ENCODE assay signal across 8 mouse cellular contexts in genomic region chr11:23149556-23150244, GRCm38 (mm10).
DNase-seq lines count a peak whose midpoint lies in the region; ATAC-seq and TF ChIP-seq lines count a peak whose summit lies in the region.

No protein-coding gene starts in this region.

- no peak for TF ChIP-seq EP300 in stomach, postnatal 0 days (optimal IDR thresholded peaks at IDR 0.05)

- no peak for DNase-seq in gastrocnemius, adult 2 months
- no peak for DNase-seq in gastrocnemius, adult 8-10 months (ENCODE audit: low spot score in 2 of 2)
- DNase-seq in 416B (ENCODE audit: low read depth) = peak; percentile 77
- DNase-seq in c-Kit-negative CD71-positive TER-119-positive erythroid progenitor cells, embryonic 14.5 days (ENCODE audit: low read depth, low spot score) = peak; percentile 46
- peak; percentile 64 for DNase-seq in forelimb bud, embryonic 11.5 days (ENCODE audit: low read depth, low spot score)
- DNase-seq in limb, embryonic 14.5 days (ENCODE audit: low spot score) = peak; percentile 76
- DNase-seq in stomach, postnatal 0 days (ENCODE audit: low spot score) = no peak
- DNase-seq in testis, postnatal 14 days (ENCODE audit: low spot score) = no peak

- no peaks in the 10 kb centered on the region for H3K36me3 ChIP-seq in limb, embryonic 14.5 days (ENCODE audit: control insufficient read depth, insufficient read depth, low read length)
- H3K36me3 ChIP-seq in stomach, postnatal 0 days (ENCODE audit: control insufficient read depth, insufficient read depth, low read length) = no peaks in the 10 kb centered on the region

- intact Hi-C loops in gastrocnemius, adult 2 months (cut with DNase I) = loop anchor here (2.0 to 10.0 kb wide), 5 partner anchors 65 to 515 kb away; partner anchors contain the start of gene Xpo1

- H3K4me3 ChIP-seq in gastrocnemius, adult 2 months = no peak overlapping the region
- no peak overlapping the region for H3K4me3 ChIP-seq in limb, embryonic 14.5 days (replicated peaks; ENCODE audit: low read length)
- no peak overlapping the region for H3K4me3 ChIP-seq in stomach, postnatal 0 days (ENCODE audit: low read depth, low read length)

- no peak for ATAC-seq in limb, embryonic 14.5 days (ENCODE audit: low FRiP score, low read depth)
- no peak for ATAC-seq in stomach, postnatal 0 days (ENCODE audit: low FRiP score, low TSS enrichment)

- no peaks in the 10 kb centered on the region for H3K4me1 ChIP-seq in limb, embryonic 14.5 days (ENCODE audit: control insufficient read depth, insufficient read depth, low read length)
- H3K4me1 ChIP-seq in stomach, postnatal 0 days (replicated peaks; ENCODE audit: control insufficient read depth, insufficient read depth) = no peaks in the 10 kb centered on the region

- peak; percentile 77 for TF ChIP-seq CTCF in gastrocnemius, adult 2 months (IDR thresholded peaks at IDR 0.05)
- peak; percentile 79 for TF ChIP-seq CTCF in stomach, postnatal 0 days (IDR thresholded peaks at IDR 0.05; ENCODE audit: low read depth)

- H3K4me2 ChIP-seq in limb, embryonic 14.5 days (replicated peaks; ENCODE audit: low read depth, low read length, severe bottlenecking) = no peak overlapping the region
- H3K4me2 ChIP-seq in stomach, postnatal 0 days (replicated peaks; ENCODE audit: low read depth) = no peak overlapping the region

- H3K27me3 ChIP-seq in limb, embryonic 14.5 days (ENCODE audit: control insufficient read depth, insufficient read depth, low read length) = no peaks in the 10 kb centered on the region
- H3K27me3 ChIP-seq in stomach, postnatal 0 days (ENCODE audit: control insufficient read depth, insufficient read depth, low read length) = no peaks in the 10 kb centered on the region

- no peaks in the 10 kb centered on the region for H3K9me3 ChIP-seq in limb, embryonic 14.5 days (ENCODE audit: control insufficient read depth, low read length)
- H3K9me3 ChIP-seq in stomach, postnatal 0 days (ENCODE audit: control insufficient read depth, low read length) = no peaks in the 10 kb centered on the region

- WGBS in limb, embryonic 14.5 days = 70% methylated on average over 5 of the region's 5 CpGs
- WGBS in stomach, postnatal 0 days = 72% methylated on average over 5 of the region's 5 CpGs

- H3K9ac ChIP-seq in limb, embryonic 14.5 days (ENCODE audit: low read depth, low read length, severe bottlenecking) = no peak overlapping the region
- H3K9ac ChIP-seq in stomach, postnatal 0 days (ENCODE audit: low read length) = no peak overlapping the region

- no peak for TF ChIP-seq POLR2A in limb, embryonic 14.5 days (IDR thresholded peaks at IDR 0.05; ENCODE audit: borderline replicate concordance, extremely low read depth, insufficient read depth, insufficient read length)

- no peak overlapping the region for H3K27ac ChIP-seq in gastrocnemius, adult 2 months
- H3K27ac ChIP-seq in limb, embryonic 14.5 days (replicated peaks; ENCODE audit: low read depth, low read length) = no peak overlapping the region
- no peak overlapping the region for H3K27ac ChIP-seq in stomach, postnatal 0 days (replicated peaks)

Comparison
In these comparisons a context has a peak if more than half of its experiments do, and no peak if none do; other contexts are left out.
1. DNase-seq: peak in 416B (single experiment), c-Kit-negative CD71-positive TER-119-positive erythroid progenitor cells, embryonic 14.5 days (single experiment), forelimb bud, embryonic 11.5 days (single experiment) and limb, embryonic 14.5 days (single experiment); none in gastrocnemius, adult 2 months (single experiment), gastrocnemius, adult 8-10 months (0 of 2), stomach, postnatal 0 days (single experiment) and testis, postnatal 14 days (single experiment).